Mouse (Mus musculus): Measurements from ENCODE around the gene Cdyl. TPM values are rescaled to one million over a fixed set of nuclear protein-coding genes. Genes with fewer than 3 reads are reported as not detected.
"Not testable (repeated sequence)": the region's sequence is repeated elsewhere in the genome, so short reads cannot be mapped to it uniquely, and the experiment has no call there.

Cdyl gene
- polyA plus RNA-seq, 1 experiment = 41.1 TPM

DNA sequence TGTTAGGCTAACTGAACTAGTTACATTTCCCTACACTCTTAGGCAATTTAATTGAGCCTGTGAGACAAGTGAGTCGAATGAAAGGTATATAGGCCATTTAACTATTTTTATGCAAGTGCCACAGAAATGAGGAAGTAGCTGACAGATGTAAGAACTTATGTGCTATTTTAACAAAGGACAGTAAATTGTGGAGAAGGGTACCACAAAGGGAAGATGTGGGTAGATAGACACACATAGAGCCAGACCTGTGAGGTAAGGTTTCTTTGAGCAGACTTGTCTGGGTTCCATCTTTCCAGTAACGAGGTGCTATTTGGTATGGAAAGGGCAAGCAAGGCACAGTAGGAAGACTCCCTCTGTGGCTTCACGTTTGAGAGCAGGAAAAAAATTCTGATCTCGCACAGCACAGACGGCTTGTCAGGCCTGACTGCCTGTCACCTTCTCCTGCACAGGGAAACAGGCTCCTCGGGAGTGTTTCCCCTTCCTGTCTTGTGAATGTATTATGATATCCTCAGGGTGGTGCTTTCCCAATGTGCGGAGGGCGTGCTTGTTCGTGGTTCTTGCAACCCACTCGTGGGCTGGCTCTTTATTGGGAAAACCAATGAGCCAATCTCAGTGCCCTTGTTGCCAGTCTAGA, 162.3 kb downstream of the Cdyl start:
- Histone ChIP-seq H3K27me3 (ENCODE audit: control insufficient read depth, insufficient read depth, low read length, poor library complexity, severe bottlenecking) (no peaks in the 10 kb centered on the region), H3K9ac (ENCODE audit: low read depth, poor library complexity, severe bottlenecking) (no peak overlapping the region), H3K36me3 (ENCODE audit: control insufficient read depth, insufficient read depth, low read length, poor library complexity, severe bottlenecking) (peaks cover 38% of the 10 kb centered on the region), H3K4me1 (ENCODE audit: control insufficient read depth, insufficient read depth, low read length) (no peaks in the 10 kb centered on the region), H3K27ac (ENCODE audit: insufficient read depth, low read length) (no peak overlapping the region), H3K9me3 (replicated peaks; ENCODE audit: control insufficient read depth, insufficient read depth, low read length, poor library complexity, severe bottlenecking) (no peaks in the 10 kb centered on the region; the same call in 1 of the 2 replicates), H3K4me3 (ENCODE audit: low read depth, low read length) (no peak overlapping the region)
- TF ChIP-seq POLR2A (IDR thresholded peaks at IDR 0.05; ENCODE audit: insufficient read depth, low read length) = no peak

DNA sequence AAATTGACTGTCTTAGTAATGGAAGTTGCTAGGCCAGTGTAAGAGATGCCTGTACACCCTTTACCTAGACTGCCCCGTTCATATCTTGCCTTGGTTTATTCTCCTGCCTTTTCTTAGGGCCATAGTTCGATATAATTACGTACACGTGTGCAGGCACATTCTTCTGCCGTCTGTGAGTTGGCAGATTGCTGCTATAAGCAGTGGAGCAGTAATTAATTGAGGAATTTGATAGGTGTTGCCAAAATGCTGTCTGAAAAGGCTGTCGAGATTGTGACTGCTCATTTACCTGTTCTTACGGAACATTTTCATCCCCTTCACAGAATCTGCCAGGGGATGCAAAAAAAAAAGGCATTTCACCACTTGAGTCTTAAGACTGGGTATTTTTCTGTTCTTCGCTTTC, 163.2 kb downstream of the Cdyl start:
- no peak overlapping the region for H3K4me3 ChIP-seq (ENCODE audit: low read depth, low read length)
- TF ChIP-seq EP300 (IDR thresholded peaks at IDR 0.05; ENCODE audit: insufficient read depth, low read depth, low read length) (no peak), POLR2A (IDR thresholded peaks at IDR 0.05; ENCODE audit: insufficient read depth, low read length) (no peak), CTCF (IDR thresholded peaks at IDR 0.05; ENCODE audit: low read depth, low read length) (no peak)
- H3K36me3 ChIP-seq (ENCODE audit: control insufficient read depth, insufficient read depth, low read length, poor library complexity, severe bottlenecking) = peaks cover 35% of the 10 kb centered on the region
- H3K27ac ChIP-seq (ENCODE audit: insufficient read depth, low read length) = no peak overlapping the region
- no peaks in the 10 kb centered on the region for H3K4me1 ChIP-seq (ENCODE audit: control insufficient read depth, insufficient read depth, low read length)
- no peaks in the 10 kb centered on the region; the same call in 1 of the 2 replicates for H3K9me3 ChIP-seq (replicated peaks; ENCODE audit: control insufficient read depth, insufficient read depth, low read length, poor library complexity, severe bottlenecking)
- no peaks in the 10 kb centered on the region for H3K27me3 ChIP-seq (ENCODE audit: control insufficient read depth, insufficient read depth, low read length, poor library complexity, severe bottlenecking)
- no peak overlapping the region for H3K9ac ChIP-seq (ENCODE audit: low read depth, poor library complexity, severe bottlenecking)

DNA sequence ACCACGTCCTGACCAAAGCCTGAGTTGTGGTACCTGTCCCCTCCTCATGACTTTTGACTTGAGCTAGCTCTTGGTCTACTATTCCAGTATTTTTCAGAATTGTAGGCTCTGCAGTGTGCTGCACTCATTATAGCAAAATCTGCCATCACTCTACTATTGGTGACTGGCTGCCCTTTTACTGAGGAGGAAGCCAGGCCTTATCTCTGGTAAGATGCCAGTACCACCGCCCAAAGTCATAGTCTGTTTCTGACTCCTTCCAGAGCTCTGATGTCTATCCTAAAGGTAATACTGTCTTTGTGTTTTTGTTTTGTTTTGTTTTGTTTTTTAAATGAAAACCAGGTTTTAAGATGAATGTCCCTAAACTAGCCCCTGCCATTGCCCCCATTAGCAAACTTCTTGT, 166.0 kb downstream of the Cdyl start:
- Histone ChIP-seq H3K9ac (ENCODE audit: low read depth, poor library complexity, severe bottlenecking) (no peak overlapping the region), H3K9me3 (replicated peaks; ENCODE audit: control insufficient read depth, insufficient read depth, low read length, poor library complexity, severe bottlenecking) (no peaks in the 10 kb centered on the region), H3K4me3 (ENCODE audit: low read depth, low read length) (no peak overlapping the region), H3K27ac (ENCODE audit: insufficient read depth, low read length) (no peak overlapping the region), H3K36me3 (ENCODE audit: control insufficient read depth, insufficient read depth, low read length, poor library complexity, severe bottlenecking) (peaks cover 16% of the 10 kb centered on the region), H3K27me3 (ENCODE audit: control insufficient read depth, insufficient read depth, low read length, poor library complexity, severe bottlenecking) (no peaks in the 10 kb centered on the region), H3K4me1 (ENCODE audit: control insufficient read depth, insufficient read depth, low read length) (no peaks in the 10 kb centered on the region)
- TF ChIP-seq POLR2A (IDR thresholded peaks at IDR 0.05; ENCODE audit: insufficient read depth, low read length) (no peak), EP300 (IDR thresholded peaks at IDR 0.05; ENCODE audit: insufficient read depth, low read depth, low read length) (no peak), CTCF (IDR thresholded peaks at IDR 0.05; ENCODE audit: low read depth, low read length) (no peak)

DNA sequence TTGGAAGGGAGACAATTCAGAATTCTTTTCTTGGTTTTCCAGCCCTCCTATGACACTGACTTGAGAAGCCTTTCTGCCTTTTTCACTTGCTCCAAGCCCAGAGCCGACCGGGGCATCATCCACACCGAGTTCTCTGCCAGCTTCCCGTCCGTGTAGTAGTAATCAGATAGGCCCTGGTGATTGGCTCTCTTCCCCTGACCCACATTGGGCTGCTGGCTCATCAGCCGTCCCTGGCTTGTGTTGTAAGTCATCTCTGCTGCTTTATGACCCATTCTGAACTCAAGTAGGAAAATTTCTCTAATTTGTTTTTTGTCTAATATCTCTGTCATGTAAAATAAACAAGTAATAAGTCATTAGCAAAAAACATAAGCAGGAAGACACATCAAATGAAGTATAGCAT, 173.0 kb downstream of the Cdyl start:
- H3K4me1 ChIP-seq (ENCODE audit: control insufficient read depth, insufficient read depth, low read length) = peaks cover 2% of the 10 kb centered on the region
- no peak overlapping the region for H3K4me3 ChIP-seq (ENCODE audit: low read depth, low read length)
- TF ChIP-seq EP300 (IDR thresholded peaks at IDR 0.05; ENCODE audit: insufficient read depth, low read depth, low read length) = no peak
- no peak for TF ChIP-seq CTCF (IDR thresholded peaks at IDR 0.05; ENCODE audit: low read depth, low read length)
- no peak for TF ChIP-seq POLR2A (IDR thresholded peaks at IDR 0.05; ENCODE audit: insufficient read depth, low read length)
- H3K27ac ChIP-seq (ENCODE audit: insufficient read depth, low read length) = no peak overlapping the region
- H3K27me3 ChIP-seq (ENCODE audit: control insufficient read depth, insufficient read depth, low read length, poor library complexity, severe bottlenecking) = no peaks in the 10 kb centered on the region
- no peaks in the 10 kb centered on the region; the same call in 1 of the 2 replicates for H3K36me3 ChIP-seq (ENCODE audit: control insufficient read depth, insufficient read depth, low read length, poor library complexity, severe bottlenecking)
- no peak overlapping the region for H3K9ac ChIP-seq (ENCODE audit: low read depth, poor library complexity, severe bottlenecking)
- H3K9me3 ChIP-seq (replicated peaks; ENCODE audit: control insufficient read depth, insufficient read depth, low read length, poor library complexity, severe bottlenecking) = no peaks in the 10 kb centered on the region

DNA sequence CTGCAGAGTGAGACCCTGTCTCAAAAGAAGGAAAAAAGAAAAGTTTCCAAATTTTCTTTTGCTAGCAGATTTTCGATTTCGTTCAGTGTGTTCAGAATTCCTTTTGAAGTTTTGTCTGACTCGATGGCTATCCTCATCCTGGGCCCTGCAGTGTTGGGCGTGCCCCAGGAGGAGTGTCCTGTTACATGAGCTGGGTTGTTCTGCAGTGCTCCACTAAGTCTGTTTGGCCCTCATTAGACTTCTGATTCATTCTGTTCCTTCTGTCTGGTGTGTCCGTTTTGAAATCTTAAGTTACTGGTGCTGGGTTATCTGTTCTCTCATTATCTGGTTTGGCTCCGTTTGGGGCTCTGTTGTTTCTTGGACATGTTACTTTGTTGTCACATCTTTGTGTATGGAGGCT, 174.3 kb downstream of the Cdyl start:
- Histone ChIP-seq H3K9ac (ENCODE audit: low read depth, poor library complexity, severe bottlenecking) (no peak overlapping the region), H3K4me3 (ENCODE audit: low read depth, low read length) (no peak overlapping the region), H3K9me3 (replicated peaks; ENCODE audit: control insufficient read depth, insufficient read depth, low read length, poor library complexity, severe bottlenecking) (no peaks in the 10 kb centered on the region), H3K36me3 (ENCODE audit: control insufficient read depth, insufficient read depth, low read length, poor library complexity, severe bottlenecking) (no peaks in the 10 kb centered on the region), H3K4me1 (ENCODE audit: control insufficient read depth, insufficient read depth, low read length) (peaks cover 2% of the 10 kb centered on the region), H3K27ac (ENCODE audit: insufficient read depth, low read length) (no peak overlapping the region), H3K27me3 (ENCODE audit: control insufficient read depth, insufficient read depth, low read length, poor library complexity, severe bottlenecking) (no peaks in the 10 kb centered on the region)
- TF ChIP-seq POLR2A (IDR thresholded peaks at IDR 0.05; ENCODE audit: insufficient read depth, low read length) (no peak), CTCF (IDR thresholded peaks at IDR 0.05; ENCODE audit: low read depth, low read length) (no peak), EP300 (IDR thresholded peaks at IDR 0.05; ENCODE audit: insufficient read depth, low read depth, low read length) (no peak)

DNA sequence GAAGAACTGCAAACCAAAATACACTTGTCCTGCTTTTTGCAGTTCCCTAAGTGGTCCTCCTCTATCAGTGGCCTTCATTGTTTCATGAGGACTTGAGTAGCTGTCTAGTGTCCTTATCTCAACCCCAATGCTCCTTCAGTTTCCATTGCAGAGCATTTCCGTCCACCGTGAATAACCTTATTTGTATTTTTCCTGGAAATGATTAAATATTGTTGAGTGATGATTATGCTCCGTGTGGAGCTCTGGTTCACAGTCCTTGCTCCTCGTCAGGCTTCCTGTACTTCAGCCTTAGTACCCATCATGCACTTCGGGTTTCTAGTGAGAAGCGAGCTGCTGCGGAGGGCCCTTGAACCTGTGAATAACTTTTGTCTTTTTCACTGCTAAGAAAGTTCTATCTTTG, 176.0 kb downstream of the Cdyl start:
- Histone ChIP-seq H3K9me3 (replicated peaks; ENCODE audit: control insufficient read depth, insufficient read depth, low read length, poor library complexity, severe bottlenecking) (no peaks in the 10 kb centered on the region), H3K36me3 (ENCODE audit: control insufficient read depth, insufficient read depth, low read length, poor library complexity, severe bottlenecking) (0 out of 2 replicates have a peak, but pooled peaks cover 1% of the 10 kb centered on the region), H3K4me3 (ENCODE audit: low read depth, low read length) (no peak overlapping the region), H3K4me1 (ENCODE audit: control insufficient read depth, insufficient read depth, low read length) (peaks cover 2% of the 10 kb centered on the region), H3K27ac (ENCODE audit: insufficient read depth, low read length) (no peak overlapping the region), H3K9ac (ENCODE audit: low read depth, poor library complexity, severe bottlenecking) (no peak overlapping the region), H3K27me3 (ENCODE audit: control insufficient read depth, insufficient read depth, low read length, poor library complexity, severe bottlenecking) (no peaks in the 10 kb centered on the region)
- TF ChIP-seq POLR2A (IDR thresholded peaks at IDR 0.05; ENCODE audit: insufficient read depth, low read length) (no peak), EP300 (IDR thresholded peaks at IDR 0.05; ENCODE audit: insufficient read depth, low read depth, low read length) (no peak), CTCF (IDR thresholded peaks at IDR 0.05; ENCODE audit: low read depth, low read length) (no peak)

DNA sequence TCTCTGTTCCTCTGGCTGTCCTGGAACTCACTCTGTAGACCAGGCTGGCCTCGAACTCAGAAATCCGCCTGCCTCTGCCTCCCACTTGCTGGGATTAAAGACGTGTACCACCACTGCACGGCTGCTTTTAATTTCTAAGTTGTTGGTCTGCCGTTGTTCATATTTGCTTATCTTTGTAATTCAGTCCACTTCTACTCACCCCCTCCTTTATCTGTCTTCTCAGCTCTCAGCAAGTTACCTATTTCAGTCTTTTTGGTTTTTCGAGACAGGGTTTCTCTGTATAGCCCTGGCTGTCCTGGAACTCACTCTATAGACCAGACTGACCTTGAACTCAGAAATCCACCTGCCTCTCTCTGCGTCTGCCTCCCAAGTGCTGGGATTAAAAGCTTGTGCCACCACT, 176.9 kb downstream of the Cdyl start:
- not testable (repeated sequence) for H3K4me1 ChIP-seq (ENCODE audit: control insufficient read depth, insufficient read depth, low read length); H3K9ac ChIP-seq (ENCODE audit: low read depth, poor library complexity, severe bottlenecking); H3K27me3 ChIP-seq (ENCODE audit: control insufficient read depth, insufficient read depth, low read length, poor library complexity, severe bottlenecking); H3K9me3 ChIP-seq (replicated peaks; ENCODE audit: control insufficient read depth, insufficient read depth, low read length, poor library complexity, severe bottlenecking); H3K4me3 ChIP-seq (ENCODE audit: low read depth, low read length); H3K27ac ChIP-seq (ENCODE audit: insufficient read depth, low read length); H3K36me3 ChIP-seq (ENCODE audit: control insufficient read depth, insufficient read depth, low read length, poor library complexity, severe bottlenecking)

Data from ES-Bruce4 (cell line).